Mouse (Mus musculus) naive thymus-derived CD4-positive, alpha-beta T cell, adult 2 months (primary cell): ENCODE results near the gene Ptpn1.
A peak's percentile ranks its signal among the peaks of the same experiment; 100 is the strongest.

Experiments
- DNase-seq: peaks from one replicate; pipeline ENCODE4 v3.0.0-alpha.2; 2011; ENCODE audit warnings: low read depth

Gene Ptpn1

DNA sequence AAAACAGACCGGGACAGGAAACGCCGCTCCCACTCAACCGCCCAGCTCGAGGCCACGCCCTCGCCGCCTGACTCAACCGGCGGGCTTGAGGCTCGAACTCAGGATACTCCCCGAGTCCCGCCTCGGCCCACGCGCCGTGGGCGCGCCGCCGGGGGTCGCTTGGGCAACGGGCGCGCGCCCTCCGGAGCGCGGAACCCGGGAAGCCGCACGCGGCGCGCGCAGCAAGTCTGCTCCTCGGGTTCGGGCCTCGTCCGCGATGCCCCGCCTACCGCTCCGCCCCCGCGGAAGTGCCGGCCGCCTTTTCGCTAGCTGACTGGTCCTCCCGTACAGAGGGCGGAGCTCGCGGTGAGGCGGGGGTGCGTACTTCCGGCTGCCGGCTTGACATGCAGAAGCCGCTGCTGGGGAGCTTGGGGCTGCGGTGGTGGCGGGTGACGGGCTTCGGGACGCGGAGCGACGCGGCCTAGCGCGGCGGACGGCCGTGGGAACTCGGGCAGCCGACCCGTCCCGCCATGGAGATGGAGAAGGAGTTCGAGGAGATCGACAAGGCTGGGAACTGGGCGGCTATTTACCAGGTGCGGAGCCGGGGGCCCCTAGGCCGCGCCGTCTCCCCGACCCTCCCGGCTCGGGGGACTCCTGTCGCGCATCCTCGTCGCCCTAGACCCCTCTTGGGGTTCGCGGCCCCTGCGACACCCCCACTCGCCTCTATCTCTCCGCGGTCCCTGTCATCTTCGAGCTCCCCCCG lies at the start of gene Ptpn1:
TSS of gene Ptpn1 (plus strand) at position 73 of the 742 bp plus-strand sequence.
- DNase-seq: peak; percentile 98

- DNase-seq: no peak
Measured at GRCm38 (mm10) chr2:167886485-167886884, 45.4 kb upstream of the Ptpn1 start.

GRCm38 (mm10) chr2:167887516-167888347 lies 44.1 kb upstream of the Ptpn1 start:
- peak; percentile 68 for DNase-seq

- no peak for DNase-seq
Measured at GRCm38 (mm10) chr2:167888834-167889233, 43.0 kb upstream of the Ptpn1 start.

GRCm38 (mm10) chr2:167889886-167890285 lies 42.0 kb upstream of the Ptpn1 start:
- no peak for DNase-seq

GRCm38 (mm10) chr2:167891908-167892307 lies 39.9 kb upstream of the Ptpn1 start:
- peak; percentile 72 for DNase-seq

GRCm38 (mm10) chr2:167893680-167894079 lies 38.2 kb upstream of the Ptpn1 start:
- no peak for DNase-seq

- peak; percentile 92 for DNase-seq
Measured at GRCm38 (mm10) chr2:167894948-167895372, 36.9 kb upstream of the Ptpn1 start.

- DNase-seq: no peak
Measured at GRCm38 (mm10) chr2:167897896-167898295, 34.0 kb upstream of the Ptpn1 start.

- no peak for DNase-seq
Measured at GRCm38 (mm10) chr2:167899989-167900421, 31.9 kb upstream of the Ptpn1 start.

DNA sequence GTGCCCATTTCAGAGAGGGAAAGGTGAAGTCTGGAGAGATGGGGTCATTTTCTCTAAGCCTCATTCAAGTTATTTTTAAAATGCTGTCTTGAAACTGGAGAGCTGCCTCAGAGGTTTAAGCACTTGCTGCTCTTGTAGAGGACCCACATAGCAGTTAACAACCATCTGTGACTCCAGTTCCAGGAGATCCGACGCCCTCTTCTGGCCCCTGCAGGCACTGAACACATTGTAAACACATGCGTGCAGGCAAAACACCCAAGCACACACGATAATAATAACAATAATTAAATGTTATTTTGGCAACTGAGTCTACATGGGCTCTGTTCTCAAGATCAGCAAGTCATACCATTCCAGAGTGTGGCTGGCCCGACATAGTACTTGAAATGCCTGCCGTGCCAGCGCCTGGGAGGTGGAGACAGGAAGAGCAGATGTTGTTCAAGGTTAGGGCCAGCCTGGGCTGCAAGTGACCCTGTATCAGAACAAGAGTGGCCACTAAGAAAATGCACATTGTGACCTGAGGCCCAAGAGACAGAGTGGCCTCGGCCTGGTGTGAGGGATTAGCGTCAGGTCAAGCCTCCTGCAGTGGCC lies 29.6 kb upstream of the Ptpn1 start:
- no peak for DNase-seq

GRCm38 (mm10) chr2:167903242-167903952 lies 28.5 kb upstream of the Ptpn1 start:
- no peak for DNase-seq

DNA sequence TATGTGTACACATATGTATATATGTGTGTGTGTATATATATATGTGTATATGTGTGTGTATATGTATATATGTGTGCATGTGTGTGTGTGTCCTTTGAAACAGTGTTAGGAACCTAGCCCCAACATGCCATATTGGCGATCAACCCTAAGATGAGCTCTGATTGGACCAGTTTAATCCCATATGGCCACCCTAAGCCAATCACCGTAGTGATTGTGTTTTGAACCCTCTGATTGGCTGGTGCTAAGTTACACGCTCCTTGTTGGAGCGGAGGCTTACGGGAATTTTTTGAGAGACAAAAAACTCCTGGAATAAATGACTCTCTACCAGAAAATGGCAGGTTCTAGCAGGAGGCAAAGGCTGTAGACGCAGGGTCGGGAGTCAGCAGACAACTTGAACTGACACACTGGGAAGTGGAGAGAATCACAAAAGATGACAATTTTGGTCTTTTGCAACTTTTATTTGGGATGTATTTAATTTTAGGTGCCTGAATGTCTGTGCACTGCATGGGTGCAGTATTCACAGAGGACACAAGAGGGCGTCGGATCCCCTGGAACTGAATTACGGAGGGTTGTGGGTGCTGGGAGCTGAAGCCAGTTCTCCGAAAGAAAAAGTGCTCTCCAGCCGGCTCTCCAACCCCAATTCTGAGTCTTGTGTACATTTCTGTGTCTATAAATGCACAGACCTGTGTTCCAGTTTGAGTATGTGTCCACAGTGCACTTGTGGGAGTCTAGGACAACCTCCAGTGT lies 27.1 kb upstream of the Ptpn1 start:
- no peak for DNase-seq

DNA sequence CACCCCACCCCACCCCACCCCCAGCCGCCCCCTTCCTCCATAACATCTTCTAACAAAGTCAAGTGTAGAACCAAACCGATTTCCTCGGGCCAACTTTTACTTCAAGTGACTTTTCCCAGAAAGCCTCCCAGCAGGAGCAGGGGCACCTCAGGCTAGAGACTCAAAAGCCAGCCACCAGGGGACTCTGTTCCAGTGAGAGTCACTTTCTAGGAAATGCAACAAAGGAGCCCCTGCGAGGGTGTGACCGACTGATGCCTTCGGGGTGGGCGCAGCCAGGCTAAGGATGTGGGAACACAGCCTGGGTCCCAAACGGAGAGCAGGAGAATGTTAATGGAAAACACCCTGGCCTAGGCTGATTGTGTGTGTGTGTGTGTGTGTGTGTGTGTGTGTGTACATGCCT lies 26.3 kb upstream of the Ptpn1 start:
- DNase-seq: no peak

DNA sequence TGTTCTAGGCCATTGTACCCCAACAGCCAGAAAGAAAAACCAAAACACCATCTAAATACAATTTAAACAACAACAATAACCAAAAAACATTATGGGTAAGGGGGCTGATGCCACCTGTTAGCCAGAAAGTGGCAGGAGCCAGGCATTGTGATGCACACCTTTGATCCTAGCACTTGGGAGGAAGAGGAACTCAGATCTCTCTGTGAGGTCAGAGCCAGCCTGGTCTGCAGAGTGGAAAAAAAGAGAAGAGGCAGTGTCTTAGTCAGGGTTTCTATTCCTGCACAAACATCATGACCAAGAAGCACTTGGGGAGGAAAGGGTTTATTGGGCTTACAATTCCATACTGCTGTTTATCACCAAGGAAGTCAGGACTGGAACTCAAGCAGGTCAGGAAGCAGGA lies 25.1 kb upstream of the Ptpn1 start:
- DNase-seq: no peak

DNA sequence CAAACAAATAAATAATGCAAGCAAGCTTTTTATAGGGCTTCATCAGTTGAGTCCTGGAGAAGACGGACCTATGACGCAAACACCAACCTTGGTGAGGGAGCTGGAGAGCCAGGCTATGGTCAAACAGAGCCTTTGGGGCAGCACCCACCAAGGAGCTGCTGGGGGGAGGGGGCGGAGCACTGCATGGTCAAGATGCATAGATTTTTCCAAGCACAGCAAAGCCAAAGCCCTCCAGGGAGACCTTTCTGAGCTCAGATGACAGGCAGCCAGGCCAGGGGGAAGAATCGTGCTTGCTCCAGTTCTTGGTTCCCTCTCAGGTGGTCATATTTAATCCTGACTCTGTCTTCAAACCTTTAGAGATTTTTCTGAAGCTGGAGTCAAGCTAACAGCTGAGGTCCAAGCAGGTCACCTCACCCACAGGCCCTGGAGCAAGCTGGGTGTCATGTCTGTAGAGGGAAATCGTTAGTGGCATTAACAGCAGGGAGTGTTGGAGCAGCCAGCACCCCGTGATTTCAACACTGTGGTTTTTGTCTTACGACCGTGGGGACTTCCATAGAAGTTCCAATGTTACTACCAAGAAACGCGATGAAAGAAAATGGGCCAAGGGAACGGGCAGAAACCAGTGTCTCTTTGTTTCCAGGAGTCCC lies 22.2 kb upstream of the Ptpn1 start:
- DNase-seq: no peak

GRCm38 (mm10) chr2:167910178-167910540 lies 21.7 kb upstream of the Ptpn1 start:
- DNase-seq: no peak

GRCm38 (mm10) chr2:167911511-167911910 lies 20.3 kb upstream of the Ptpn1 start:
- no peak for DNase-seq

DNA sequence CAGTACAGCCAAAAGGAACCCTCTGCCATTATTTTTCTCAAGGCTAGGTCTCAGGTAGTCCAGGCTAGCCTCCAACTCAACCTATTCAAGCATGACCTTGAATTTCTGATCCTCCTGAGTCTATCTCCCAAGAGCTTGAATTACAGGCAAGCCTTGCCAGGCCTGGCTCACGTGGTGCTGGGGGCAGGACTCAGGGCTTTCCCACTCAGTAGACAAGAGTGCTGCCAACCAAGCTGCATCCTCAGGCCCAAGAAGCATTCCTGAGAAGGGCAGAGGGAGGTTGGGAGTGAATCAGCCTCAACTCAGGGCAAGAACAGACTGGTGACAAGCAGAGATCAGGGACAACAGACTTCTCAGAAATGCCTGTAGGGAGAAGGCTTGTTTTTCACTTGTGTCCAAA lies 12.8 kb upstream of the Ptpn1 start:
- DNase-seq: no peak

DNA sequence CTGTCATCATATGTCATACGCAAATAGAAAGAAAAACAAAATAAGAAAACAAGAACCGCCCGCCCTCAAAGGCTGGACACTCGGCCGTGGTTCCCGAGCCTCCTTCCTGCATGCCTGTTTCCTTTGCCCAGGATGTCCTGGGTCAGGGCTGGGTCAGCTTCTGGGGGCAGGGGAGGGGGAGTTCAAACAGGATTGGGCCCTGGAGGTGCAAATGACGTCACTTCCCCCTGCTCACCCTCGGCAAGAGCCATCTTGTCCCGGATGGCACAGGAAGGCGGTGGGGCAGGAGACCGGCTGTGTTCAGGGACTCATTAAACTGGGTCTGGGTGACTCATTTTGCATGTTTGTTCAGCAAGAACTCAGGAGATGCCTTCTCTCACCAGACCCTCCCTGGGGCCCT lies 11.8 kb upstream of the Ptpn1 start:
- DNase-seq: no peak

GRCm38 (mm10) chr2:167920960-167921495 lies 10.8 kb upstream of the Ptpn1 start:
- no peak for DNase-seq
